19 mouse cellular contexts compared by ENCODE assay signal in genomic region chr3:145337161-145337560, GRCm38 (mm10). TPM values are rescaled to one million over a fixed set of nuclear protein-coding genes. Genes with fewer than 3 reads are reported as not detected.
DNase-seq lines count a peak whose midpoint lies in the region; ATAC-seq and TF ChIP-seq lines count a peak whose summit lies in the region.
"Had no signal": no experiment of that assay in that cellular context is flagged by ENCODE, and none has a peak within 500 bp of the region (broad histone marks: within the 10 kb centered on the region; RNA-seq: fewer than 3 reads in every experiment).

No protein-coding gene starts in this region.

- H3K27ac ChIP-seq in liver, adult 2 months (replicated peaks; ENCODE audit: insufficient read depth, low read depth, low read length), result no peak overlapping the region
- H3K27ac ChIP-seq in lung, postnatal 0 days (ENCODE audit: low read length), result no peak overlapping the region
- no peak overlapping the region for H3K27ac ChIP-seq in stomach, postnatal 0 days (replicated peaks)
- H3K27ac ChIP-seq: forebrain, embryonic 10.5 days; heart, embryonic 13.5 days; hindbrain, embryonic 12.5 days; midbrain, embryonic 15.5 days had no signal

- peak; percentile 4 to 6 for DNase-seq in heart, postnatal 10 days
- DNase-seq in heart, adult 8-10 months (ENCODE audit: low spot score), result no peak
- peak; percentile 23 for DNase-seq in liver, adult 2 months (ENCODE audit: extremely low read depth, low read depth, low spot score)
- DNase-seq in liver (no peak), NIH3T3 (ENCODE audit: low read depth) (peak; percentile 77)
- peak; percentile 77 for DNase-seq in lung, postnatal 0 days (ENCODE audit: low spot score)
- no peak for DNase-seq in stomach, postnatal 0 days (ENCODE audit: low spot score)
- DNase-seq in heart, postnatal 36 days, result no peak
- DNase-seq: adrenal gland, postnatal 25 days; cerebellum, adult 9-11 months; layer of hippocampus, adult 9-11 months; right cerebral cortex, postnatal 4 days; thymus, adult 18-20 months had no signal

- no peak overlapping the region for H3K4me2 ChIP-seq in lung, postnatal 0 days (replicated peaks; ENCODE audit: low read depth, low read length)
- no peak overlapping the region for H3K4me2 ChIP-seq in stomach, postnatal 0 days (replicated peaks; ENCODE audit: low read depth)
- H3K4me2 ChIP-seq: heart, embryonic 13.5 days; hindbrain, embryonic 12.5 days; liver, embryonic 11.5 days; midbrain, embryonic 15.5 days had no signal

- no peaks in the 10 kb centered on the region for H3K27me3 ChIP-seq in liver, adult 2 months (ENCODE audit: control insufficient read depth, insufficient read depth, low read length)
- H3K27me3 ChIP-seq in lung, postnatal 0 days (replicated peaks; ENCODE audit: insufficient read depth, low read length), result no peaks in the 10 kb centered on the region
- no peaks in the 10 kb centered on the region for H3K27me3 ChIP-seq in stomach, postnatal 0 days (ENCODE audit: control insufficient read depth, insufficient read depth, low read length)
- H3K27me3 ChIP-seq: heart, embryonic 13.5 days; hindbrain, embryonic 12.5 days; midbrain, embryonic 15.5 days had no signal

- no peaks in the 10 kb centered on the region for H3K9me3 ChIP-seq in lung, postnatal 0 days (ENCODE audit: low read length)
- H3K9me3 ChIP-seq in stomach, postnatal 0 days (ENCODE audit: control insufficient read depth, low read length), result no peaks in the 10 kb centered on the region
- H3K9me3 ChIP-seq: forebrain, embryonic 10.5 days; heart, embryonic 13.5 days; hindbrain, embryonic 12.5 days; midbrain, embryonic 15.5 days had no signal

- H3K4me1 ChIP-seq in liver, adult 2 months (ENCODE audit: control insufficient read depth, insufficient read depth, low read length), result no peaks in the 10 kb centered on the region
- no peaks in the 10 kb centered on the region for H3K4me1 ChIP-seq in lung, postnatal 0 days (ENCODE audit: insufficient read depth, low read depth, low read length)
- H3K4me1 ChIP-seq in stomach, postnatal 0 days (replicated peaks; ENCODE audit: control insufficient read depth, insufficient read depth), result no peaks in the 10 kb centered on the region
- H3K4me1 ChIP-seq: heart, embryonic 13.5 days; hindbrain, embryonic 12.5 days; midbrain, embryonic 15.5 days had no signal

- no peak for TF ChIP-seq CTCF in liver, adult 2 months (IDR thresholded peaks at IDR 0.05; ENCODE audit: low read depth, low read length)
- no peak for TF ChIP-seq CTCF in lung, postnatal 0 days (IDR thresholded peaks at IDR 0.05)
- TF ChIP-seq CTCF in stomach, postnatal 0 days (IDR thresholded peaks at IDR 0.05; ENCODE audit: low read depth), result no peak

- no peak for ATAC-seq in lung, postnatal 0 days
- ATAC-seq in stomach, postnatal 0 days (ENCODE audit: low FRiP score, low TSS enrichment), result no peak
- ATAC-seq: intestine, embryonic 16.5 days; midbrain, embryonic 15.5 days had no signal

- no peak overlapping the region for H3K9ac ChIP-seq in liver, adult 2 months (ENCODE audit: low read depth, low read length)
- H3K9ac ChIP-seq in lung, postnatal 0 days (replicated peaks; ENCODE audit: low read depth), result no peak overlapping the region
- H3K9ac ChIP-seq in stomach, postnatal 0 days (ENCODE audit: low read length), result no peak overlapping the region
- H3K9ac ChIP-seq: heart, embryonic 13.5 days; hindbrain, embryonic 12.5 days; midbrain, embryonic 15.5 days had no signal

- intact Hi-C loops in heart, postnatal 10 days (cut with DNase I), result no loop called here
- intact Hi-C loops in heart, postnatal 36 days (cut with DNase I), result no loop called here

- TF ChIP-seq EP300 in lung, postnatal 0 days (IDR thresholded peaks at IDR 0.05), result no peak
- no peak for TF ChIP-seq EP300 in stomach, postnatal 0 days (optimal IDR thresholded peaks at IDR 0.05)

- no peak for TF ChIP-seq POLR2A in liver, adult 2 months (IDR thresholded peaks at IDR 0.05; ENCODE audit: extremely low read depth, insufficient read depth, low read length)

- H3K79me2 ChIP-seq in liver, adult 2 months (ENCODE audit: control insufficient read depth, insufficient read depth, low read length), result no peaks in the 10 kb centered on the region

- no peaks in the 10 kb centered on the region for H3K36me3 ChIP-seq in liver, adult 2 months (ENCODE audit: control insufficient read depth, insufficient read depth, low read length)
- H3K36me3 ChIP-seq in lung, postnatal 0 days (ENCODE audit: insufficient read depth, low read length), result no peaks in the 10 kb centered on the region
- H3K36me3 ChIP-seq in stomach, postnatal 0 days (ENCODE audit: control insufficient read depth, insufficient read depth, low read length), result no peaks in the 10 kb centered on the region
- H3K36me3 ChIP-seq: forebrain, embryonic 10.5 days; heart, embryonic 13.5 days; hindbrain, embryonic 12.5 days; midbrain, embryonic 15.5 days had no signal

- no peak overlapping the region for H3K4me3 ChIP-seq in liver, adult 2 months (ENCODE audit: insufficient read depth, low read depth, low read length)
- no peak overlapping the region for H3K4me3 ChIP-seq in lung, postnatal 0 days (ENCODE audit: low read depth, low read length)
- no peak overlapping the region for H3K4me3 ChIP-seq in stomach, postnatal 0 days (ENCODE audit: low read depth, low read length)
- H3K4me3 ChIP-seq: forebrain, embryonic 10.5 days; heart, embryonic 13.5 days; hindbrain, embryonic 12.5 days; midbrain, embryonic 15.5 days had no signal

- 66% methylated on average over 2 of the region's 2 CpGs for WGBS in liver, adult 2 months
- 48% methylated on average over 2 of the region's 2 CpGs for WGBS in lung, postnatal 0 days
- 50% methylated on average over 2 of the region's 2 CpGs for WGBS in stomach, postnatal 0 days

RNA-seq across cellular contexts. Expression of gene Col24a1, which starts 44.9 kb away (rescaled TPM):
- 1 to 10 TPM; 1.1 to 1.3 TPM for total RNA-seq in heart, postnatal 10 days (2021)
- under 1 TPM in 2 of 4 experiments, not detected in 2; 0.06 to 0.16 TPM for total RNA-seq in heart, adult 8-10 months (2022)
- 0.28 and 0.34 TPM in 2 replicates for total RNA-seq in liver, adult 2 months (2014; rRNA removed)
- polyA plus RNA-seq in liver, adult 2 months (2012; rRNA removed), result 0.04 and 0.05 TPM in 2 replicates
- polyA plus RNA-seq in lung, postnatal 0 days (2015; fragmentation: Nextera tagmentation; extraction: Ambion mirVana), result 0.54 and 1.0 TPM in 2 replicates
- 0.89 and 1.1 TPM in 2 replicates for polyA plus RNA-seq in stomach, postnatal 0 days (2015; fragmentation: Nextera tagmentation; extraction: Ambion mirVana)
- total RNA-seq in heart, postnatal 36 days (2021), result under 1 TPM; 0.08 to 0.14 TPM

Comparison
In these comparisons a context has a peak if more than half of its experiments do, and no peak if none do; other contexts are left out.
1. DNase-seq: peak in heart, postnatal 10 days (2 of 2), liver, adult 2 months (single experiment), NIH3T3 (single experiment) and lung, postnatal 0 days (single experiment); none in heart, adult 8-10 months (single experiment), liver (single experiment), stomach, postnatal 0 days (single experiment) and heart, postnatal 36 days (0 of 2).